Mouse (Mus musculus) cerebellum, adult 2 months (tissue): ENCODE results near the gene Chtf18.

ENCODE experiments used
- CTCF ChIP-seq: fragments of 200-500 bp; IDR thresholded peaks from 2 replicates; pipeline ENCODE4 v1.5.1; 2011; ENCODE audit warnings: low read depth, mild to moderate bottlenecking, control low read depth, low read length, moderate library complexity, borderline replicate concordance; ENCODE audit not compliant: insufficient read depth
- POLR2A ChIP-seq: fragments of 200-500 bp; IDR thresholded peaks from 2 replicates; pipeline ENCODE4 v1.6.1; 2011; ENCODE audit warnings: low read length, control low read depth, borderline replicate concordance; ENCODE audit not compliant: insufficient read depth

DNA sequence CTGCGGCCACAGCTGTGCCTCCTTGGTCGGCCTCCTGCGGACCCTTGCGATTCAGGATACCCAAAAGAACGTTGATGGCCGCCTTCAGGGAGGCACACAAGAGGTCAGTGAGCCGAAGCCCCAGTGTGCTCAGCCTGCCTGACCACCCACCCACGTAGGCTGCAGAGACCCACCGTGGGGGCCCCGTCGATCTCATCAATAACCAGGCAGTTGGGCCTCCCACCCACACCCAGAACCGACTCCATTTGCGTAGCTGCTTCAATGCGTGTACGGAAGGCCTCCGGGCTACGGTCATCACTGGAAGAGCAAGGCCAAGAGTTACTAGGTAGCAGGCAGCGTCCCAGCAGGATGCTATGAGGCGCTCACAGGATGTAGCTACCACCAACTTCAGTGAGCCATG, 3.7 kb downstream of the Chtf18 start:
- no peak for TF ChIP-seq POLR2A
- TF ChIP-seq CTCF = no peak
